Mouse (Mus musculus) neural tube, embryonic 11.5 days (tissue): ENCODE data around the gene Gm45717. TPM values are rescaled to one million over a fixed set of nuclear protein-coding genes. Genes with fewer than 3 reads are reported as not detected.

ENCODE experiments used
- ATAC-seq: fragments of 200-750 bp; cut with Nextera tagmentation; 2 replicates; pipeline ENCODE4 v1.8.0; 2017; ENCODE audit warnings: moderate number of reproducible peaks, mild to moderate bottlenecking, moderate TSS enrichment, moderate library complexity; ENCODE audit not compliant: insufficient read depth, low FRiP score, low TSS enrichment
- DNase-seq: peaks from one replicate; pipeline ENCODE4 v3.0.0-alpha.2; 2015; ENCODE audit warnings: low spot score
- H3K27ac ChIP-seq: fragments of 300-500 bp; sonication (generic); 2 replicates; pipeline ENCODE4 v1.5.1; 2014; ENCODE audit warnings: low read depth, mild to moderate bottlenecking, low read length
- H3K27me3 ChIP-seq: fragments of 300-500 bp; sonication (generic); 2 replicates; pipeline ENCODE4 v1.6.1; 2014; ENCODE audit warnings: mild to moderate bottlenecking, low read length, mixed read lengths; ENCODE audit not compliant: control insufficient read depth, insufficient read depth
- H3K36me3 ChIP-seq: fragments of 300-500 bp; sonication (generic); 2 replicates; pipeline ENCODE4 v1.6.1; 2014; ENCODE audit warnings: mild to moderate bottlenecking, low read length, moderate library complexity, mixed read lengths; ENCODE audit not compliant: control insufficient read depth, insufficient read depth
- H3K4me1 ChIP-seq: fragments of 300-500 bp; sonication (generic); 2 replicates; pipeline ENCODE4 v1.6.1; 2014; ENCODE audit warnings: low read length, mixed read lengths; ENCODE audit not compliant: control insufficient read depth, insufficient read depth
- H3K4me2 ChIP-seq: fragments of 300-500 bp; sonication (generic); 2 replicates; pipeline ENCODE4 v1.6.1; 2014; ENCODE audit warnings: low read depth, mild to moderate bottlenecking, moderate library complexity
- H3K4me3 ChIP-seq: fragments of 300-500 bp; sonication (generic); 2 replicates; pipeline ENCODE4 v1.5.1; 2014; ENCODE audit warnings: low read depth, low read length
- H3K9ac ChIP-seq: fragments of 300-500 bp; sonication (generic); 2 replicates; pipeline ENCODE4 v1.6.1; 2014; ENCODE audit warnings: mild to moderate bottlenecking, low read length
- H3K9me3 ChIP-seq: fragments of 300-500 bp; sonication (generic); 2 replicates; pipeline ENCODE4 v1.6.1; 2016; ENCODE audit warnings: low read length; ENCODE audit not compliant: control insufficient read depth
- WGBS: fragments of 180-500 bp; shearing (Covaris S2); extraction: QIAGEN DNeasy Blood & Tissue Kit; methylation state at CpG from one replicate; pipeline ENCODE4 v1.1.7; 2014; 5-methylcytosine and 5-hydroxymethylcytosine counted together
- polyA plus RNA-seq: library from polyadenylated mRNA; unstranded; fragments of >200 nt; fragmentation: Nextera tagmentation; extraction: Ambion mirVana; gene quantifications from 2 replicates; pipeline ENCODE4 v1.2.1, GENCODE M21; 2014

Gm45717 gene
- polyA plus RNA-seq, 1 experiment from 2014 or later: 0.69 TPM

DNA sequence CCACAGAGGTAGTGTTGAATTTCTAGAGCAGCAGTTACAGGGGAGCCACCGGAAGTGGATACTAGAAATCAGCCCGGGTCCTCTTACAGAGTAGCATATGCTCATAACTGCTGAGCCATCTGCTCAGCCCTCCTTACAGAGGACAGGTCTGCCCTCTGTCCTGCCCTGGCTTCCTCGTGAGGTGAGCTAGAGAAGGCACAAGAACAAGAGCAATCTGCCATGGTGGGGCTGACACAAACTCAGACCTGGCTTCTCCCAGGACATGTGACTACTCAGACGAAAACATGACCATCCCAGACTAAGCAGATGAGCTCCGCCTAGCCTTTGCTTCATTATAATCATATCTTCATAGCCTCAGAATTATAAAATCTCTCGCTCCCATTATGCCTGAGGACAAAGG lies 4.0 kb downstream of the Gm45717 start:
- H3K9ac ChIP-seq: no peak overlapping the region
- H3K4me1 ChIP-seq: 0 out of 2 replicates have a peak, but pooled peaks cover 7% of the 10 kb centered on the region
- H3K9me3 ChIP-seq: no peaks in the 10 kb centered on the region
- no peak overlapping the region for H3K4me3 ChIP-seq
- ATAC-seq (no peak), DNase-seq (no peak)
- H3K4me2 ChIP-seq: no peak overlapping the region
- no peaks in the 10 kb centered on the region for H3K27me3 ChIP-seq
- no peak overlapping the region for H3K27ac ChIP-seq
- 68% methylated on average over 6 of the region's 6 CpGs for WGBS
- H3K36me3 ChIP-seq: peaks cover 2% of the 10 kb centered on the region; the same call in 1 of the 2 replicates

DNA sequence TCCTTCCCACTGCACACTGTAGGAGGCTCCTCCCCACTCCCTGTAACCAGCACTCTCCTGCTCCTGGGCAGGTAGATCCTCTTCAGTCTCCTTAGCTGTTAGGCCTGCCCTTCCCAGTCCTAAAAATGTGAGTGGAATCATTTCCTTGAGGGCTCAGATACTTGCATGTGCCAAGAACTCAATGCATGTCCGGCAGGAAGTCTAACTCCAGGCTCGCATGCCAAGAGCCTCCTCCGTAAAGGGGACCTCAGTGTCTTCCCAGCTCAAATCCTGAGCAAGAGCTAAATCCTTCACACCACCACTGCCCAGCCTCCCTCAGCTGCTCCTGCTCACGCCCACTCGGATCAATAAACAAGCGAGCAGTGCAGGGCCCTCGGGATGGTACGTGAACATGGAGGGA lies 4.7 kb downstream of the Gm45717 start:
- H3K9ac ChIP-seq: no peak overlapping the region
- peaks cover 2% of the 10 kb centered on the region; the same call in 1 of the 2 replicates for H3K36me3 ChIP-seq
- H3K9me3 ChIP-seq: no peaks in the 10 kb centered on the region
- no peak overlapping the region for H3K4me3 ChIP-seq
- H3K27ac ChIP-seq: no peak overlapping the region
- DNase-seq (no peak), ATAC-seq (no peak; the same call in none of the 2 replicates)
- H3K4me1 ChIP-seq: 0 out of 2 replicates have a peak, but pooled peaks cover 7% of the 10 kb centered on the region
- WGBS: 36% methylated on average over 8 of the region's 8 CpGs
- H3K27me3 ChIP-seq: no peaks in the 10 kb centered on the region
- H3K4me2 ChIP-seq: no peak overlapping the region

- Histone ChIP-seq H3K27me3 (no peaks in the 10 kb centered on the region), H3K27ac (no peak within 1 kb of the TSS), H3K9me3 (no peaks in the 10 kb centered on the region), H3K9ac (no peak within 1 kb of the TSS), H3K4me2 (no peak within 1 kb of the TSS), H3K4me3 (no peak within 1 kb of the TSS), H3K36me3 (peaks cover 2% of the 10 kb centered on the region; the same call in 1 of the 2 replicates), H3K4me1 (0 out of 2 replicates have a peak, but pooled peaks cover 7% of the 10 kb centered on the region)
- no peak for ATAC-seq
- 51% methylated on average over 16 of the region's 16 CpGs for WGBS
- DNase-seq: no peak
These were observed 5.8 kb downstream of the Gm45717 start, which contains the start of gene Ifitm5 for GRCm38 (mm10) chr7:140949824-140950530. Gene Ifitm5, minus strand, starts transcription at chr7:140950291.

DNA sequence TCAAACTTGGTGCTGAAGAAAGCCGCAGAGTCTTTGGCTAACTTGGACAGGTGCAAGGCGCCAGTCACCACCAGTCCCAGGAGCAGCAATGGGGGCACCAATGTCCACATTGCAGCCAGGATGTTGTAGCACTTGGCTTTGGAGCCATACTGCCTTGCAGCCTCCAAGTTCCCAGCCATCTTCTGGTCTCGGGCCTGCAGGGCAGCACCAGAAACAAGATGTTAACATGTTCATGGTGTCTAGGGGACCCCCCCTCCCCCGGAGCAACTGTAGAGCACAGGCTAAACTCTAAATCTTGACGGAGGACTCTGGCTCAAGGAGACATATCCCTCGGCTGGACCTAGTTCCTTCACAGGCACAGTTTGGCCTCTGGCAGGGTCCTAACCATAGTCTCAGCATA lies 6.5 kb downstream of the Gm45717 start:
- no peak overlapping the region for H3K27ac ChIP-seq
- DNase-seq (no peak), ATAC-seq (no peak)
- peaks cover 2% of the 10 kb centered on the region; the same call in 1 of the 2 replicates for H3K36me3 ChIP-seq
- H3K4me3 ChIP-seq: no peak overlapping the region
- WGBS: 90% methylated on average over 6 of the region's 6 CpGs
- 0 out of 2 replicates have a peak, but pooled peaks cover 7% of the 10 kb centered on the region for H3K4me1 ChIP-seq
- H3K9me3 ChIP-seq: no peaks in the 10 kb centered on the region
- no peak overlapping the region for H3K4me2 ChIP-seq
- no peak overlapping the region for H3K9ac ChIP-seq
- H3K27me3 ChIP-seq: no peaks in the 10 kb centered on the region

GRCm38 (mm10) chr7:140948161-140948560 lies 7.6 kb downstream of the Gm45717 start:
- WGBS: 91% methylated on average over 8 of the region's 8 CpGs

DNA sequence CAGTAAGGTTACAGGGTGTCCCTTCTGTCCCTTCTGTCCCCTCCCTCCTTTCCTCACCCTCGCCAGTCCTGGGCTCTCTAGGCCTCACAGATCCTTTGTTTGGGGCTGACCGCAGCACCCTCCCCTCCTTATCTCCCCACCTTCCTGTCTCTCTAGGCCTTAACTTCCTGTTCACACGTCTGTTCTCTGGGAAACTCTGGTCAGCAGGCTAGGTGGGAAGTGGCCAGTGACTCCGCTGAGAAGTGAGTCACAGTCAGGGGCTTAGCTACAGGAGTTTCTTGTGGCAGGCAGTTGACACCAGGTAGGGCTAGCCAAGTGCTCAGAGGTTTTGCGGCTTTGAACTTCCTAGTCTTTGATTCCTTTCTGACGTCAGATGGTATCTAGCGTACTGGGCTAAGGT lies 8.8 kb downstream of the Gm45717 start:
- Histone ChIP-seq H3K36me3 (peaks cover 2% of the 10 kb centered on the region; the same call in 1 of the 2 replicates), H3K27ac (no peak overlapping the region), H3K9me3 (no peaks in the 10 kb centered on the region), H3K4me1 (peaks cover 9% of the 10 kb centered on the region), H3K4me2 (no peak overlapping the region), H3K27me3 (no peaks in the 10 kb centered on the region), H3K4me3 (no peak overlapping the region), H3K9ac (no peak overlapping the region)
- 64% methylated on average over 7 of the region's 7 CpGs for WGBS
- ATAC-seq (no peak), DNase-seq (no peak)

More at GRCm38 (mm10) chr7:140948161-140948560, 7.6 kb downstream of the Gm45717 start:
- H3K4me3 ChIP-seq: no peak overlapping the region
- 0 out of 2 replicates have a peak, but pooled peaks cover 7% of the 10 kb centered on the region for H3K4me1 ChIP-seq
- no peak overlapping the region for H3K4me2 ChIP-seq
- DNase-seq (no peak), ATAC-seq (no peak)
- H3K36me3 ChIP-seq: peaks cover 2% of the 10 kb centered on the region; the same call in 1 of the 2 replicates
- no peaks in the 10 kb centered on the region for H3K27me3 ChIP-seq
- no peaks in the 10 kb centered on the region for H3K9me3 ChIP-seq
- no peak overlapping the region for H3K27ac ChIP-seq
- H3K9ac ChIP-seq: no peak overlapping the region

- Histone ChIP-seq H3K4me3 (no peak overlapping the region), H3K27ac (no peak overlapping the region), H3K27me3 (no peaks in the 10 kb centered on the region), H3K9ac (no peak overlapping the region), H3K4me1 (peaks cover 10% of the 10 kb centered on the region), H3K4me2 (no peak overlapping the region), H3K9me3 (no peaks in the 10 kb centered on the region), H3K36me3 (peaks cover 2% of the 10 kb centered on the region; the same call in 1 of the 2 replicates)
- ATAC-seq (no peak), DNase-seq (no peak)
- 91% methylated on average over 10 of the region's 10 CpGs for WGBS
These were observed 9.4 kb downstream of the Gm45717 start for GRCm38 (mm10) chr7:140946311-140946710.

DNA sequence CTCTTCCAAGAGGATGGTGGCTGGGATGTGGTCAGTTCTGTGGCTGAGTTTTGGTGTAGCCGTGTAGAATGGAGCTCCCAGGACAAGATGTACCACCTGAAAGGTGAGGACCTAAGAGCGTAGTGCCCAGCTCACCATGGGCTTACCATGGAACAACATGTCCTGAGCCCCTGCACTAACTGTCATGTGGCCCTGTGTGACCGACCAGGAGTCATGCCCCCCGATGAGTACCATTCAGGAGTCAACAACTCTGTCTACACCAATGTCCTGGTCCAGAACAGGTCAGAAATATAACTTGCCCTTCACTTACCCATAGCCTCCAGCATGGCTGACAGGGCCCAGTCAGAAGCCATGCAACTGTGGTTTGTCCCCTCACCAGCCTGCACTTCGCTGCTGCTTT lies 10.5 kb downstream of the Gm45717 start:
- Histone ChIP-seq H3K4me2 (no peak overlapping the region), H3K9ac (no peak overlapping the region), H3K27me3 (no peaks in the 10 kb centered on the region), H3K4me3 (no peak overlapping the region), H3K4me1 (peaks cover 8% of the 10 kb centered on the region), H3K9me3 (no peaks in the 10 kb centered on the region), H3K36me3 (peaks cover 2% of the 10 kb centered on the region; the same call in 1 of the 2 replicates), H3K27ac (no peak overlapping the region)
- no peak for ATAC-seq
- no peak for DNase-seq
- WGBS: 90% methylated on average over 5 of the region's 5 CpGs

DNA sequence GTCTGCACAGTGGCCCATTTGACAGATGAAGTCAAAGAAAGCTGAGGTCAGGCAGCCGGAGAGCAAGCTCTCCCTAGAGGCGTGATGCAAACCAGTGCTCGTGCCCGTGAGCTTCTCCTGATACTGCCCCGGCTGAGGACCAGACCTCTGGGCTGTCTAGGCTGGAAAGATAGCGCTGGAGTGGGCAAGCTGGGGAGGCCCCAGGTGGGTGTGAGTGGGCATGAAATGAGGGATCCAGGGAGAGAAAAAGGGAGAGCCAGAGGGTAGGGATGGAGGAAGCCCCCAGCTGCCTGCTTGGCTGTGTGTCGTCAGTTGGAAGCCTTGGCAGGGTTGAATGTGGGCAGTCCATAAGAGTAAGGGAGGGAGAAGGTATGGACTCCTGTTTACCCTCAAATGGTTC lies 11.5 kb downstream of the Gm45717 start:
- no peaks in the 10 kb centered on the region for H3K27me3 ChIP-seq
- no peak overlapping the region for H3K9ac ChIP-seq
- peaks cover 2% of the 10 kb centered on the region; the same call in 1 of the 2 replicates for H3K36me3 ChIP-seq
- no peaks in the 10 kb centered on the region for H3K9me3 ChIP-seq
- peaks cover 10% of the 10 kb centered on the region for H3K4me1 ChIP-seq
- 89% methylated on average over 7 of the region's 7 CpGs for WGBS
- ATAC-seq (no peak), DNase-seq (no peak)
- no peak overlapping the region for H3K27ac ChIP-seq
- H3K4me3 ChIP-seq: no peak overlapping the region
- H3K4me2 ChIP-seq: no peak overlapping the region
